Mouse (Mus musculus) hindbrain, postnatal 0 days (tissue): Measurements from ENCODE around the gene Git1. TPM values are rescaled to one million over a fixed set of nuclear protein-coding genes. Genes with fewer than 3 reads are reported as not detected.
A peak's percentile ranks its signal among the peaks of the same experiment; 100 is the strongest.

Experiments used
- ATAC-seq: fragments of 200-750 bp; cut with Nextera tagmentation; 2 replicates; pipeline ENCODE4 v1.8.0; 2017; ENCODE audit warnings: mild to moderate bottlenecking, moderate TSS enrichment, moderate library complexity
- DNase-seq: peaks from one replicate; pipeline ENCODE4 v3.0.0-alpha.2; 2015; ENCODE audit warnings: low spot score
- H3K27ac ChIP-seq: fragments of 300-500 bp; sonication (generic); 2 replicates; pipeline ENCODE4 v1.5.1; 2014; ENCODE audit warnings: mild to moderate bottlenecking
- H3K27me3 ChIP-seq: fragments of 300-500 bp; sonication (generic); 2 replicates; pipeline ENCODE4 v1.6.1; 2014; ENCODE audit warnings: low read length, mixed read lengths; ENCODE audit not compliant: insufficient read depth
- H3K36me3 ChIP-seq: fragments of 300-500 bp; sonication (generic); 2 replicates; pipeline ENCODE4 v1.6.1; 2014; ENCODE audit warnings: low read length, mixed read lengths; ENCODE audit not compliant: insufficient read depth
- H3K4me1 ChIP-seq: fragments of 300-500 bp; sonication (generic); 2 replicates; pipeline ENCODE4 v1.6.1; 2014; ENCODE audit warnings: antibody characterized with exemption, low read length, mixed read lengths; ENCODE audit not compliant: insufficient read depth
- H3K4me2 ChIP-seq: fragments of 300-500 bp; sonication (generic); 2 replicates; pipeline ENCODE4 v1.6.1; 2014; ENCODE audit warnings: low read depth, mild to moderate bottlenecking, low read length, moderate library complexity, mixed read lengths
- H3K4me3 ChIP-seq: fragments of 300-500 bp; sonication (generic); 2 replicates; pipeline ENCODE4 v1.5.1; 2014; ENCODE audit warnings: low read length
- H3K9ac ChIP-seq: fragments of 300-500 bp; sonication (generic); replicated peaks from 2 replicates; pipeline ENCODE4 v1.6.1; 2014; ENCODE audit warnings: mild to moderate bottlenecking, low read length, moderate library complexity, mixed read lengths
- H3K9me3 ChIP-seq: fragments of 300-500 bp; sonication (generic); 2 replicates; pipeline ENCODE4 v1.6.1; 2016; ENCODE audit warnings: low read length, mixed read lengths
- CTCF ChIP-seq: IDR thresholded peaks from 2 replicates; pipeline ENCODE4 v1.5.1; 2016; ENCODE audit warnings: antibody characterized with exemption, control low read depth, low read depth
- WGBS: fragments of 180-500 bp; shearing (Covaris S2); extraction: QIAGEN DNeasy Blood & Tissue Kit; methylation state at CpG from one replicate; pipeline ENCODE4 v1.1.7; 2014; 5-methylcytosine and 5-hydroxymethylcytosine counted together
- polyA plus RNA-seq: library from polyadenylated mRNA; unstranded; fragments of >200 nt; fragmentation: Nextera tagmentation; extraction: Ambion mirVana; gene quantifications from 2 replicates; pipeline ENCODE4 v1.2.1, GENCODE M21; 2015
- total RNA-seq: library from RNA; depleted of rRNA; stranded (reverse); fragments of >200 nt; gene quantifications from 2 replicates; pipeline ENCODE4 v1.2.3, GENCODE M21; 2014

Git1 gene
- total and polyA plus RNA-seq, 2 experiments from 2014 or later: 15.0 to 127 TPM

- Histone ChIP-seq H3K27ac (peak within 1 kb of the TSS; percentile 48; the same call in 1 of the 2 replicates), H3K9me3 (no peaks in the 10 kb centered on the region), H3K4me1 (peaks cover 8% of the 10 kb centered on the region; the same call in 1 of the 2 replicates), H3K9ac (peak within 1 kb of the TSS; percentile 37; the same call in 1 of the 2 replicates), H3K27me3 (peaks cover 12% of the 10 kb centered on the region; the same call in 1 of the 2 replicates), H3K4me3 (peak within 1 kb of the TSS; percentile 47), H3K36me3 (no peaks in the 10 kb centered on the region), H3K4me2 (peak within 1 kb of the TSS; percentile 78)
- WGBS: 11% methylated on average over 39 of the region's 39 CpGs
- TF ChIP-seq CTCF: no peak
- no peak for DNase-seq
- no peak for ATAC-seq
Observed at GRCm38 (mm10) chr11:77515637-77516552, 22.5 kb downstream of the Git1 start, which contains the start of gene Trp53i13. Trp53i13 (minus strand) TSS chr11:77515980.

- WGBS: 60% methylated on average over 5 of the region's 5 CpGs
- no peak overlapping the region for H3K4me2 ChIP-seq
- ATAC-seq (no peak), DNase-seq (no peak)
- H3K9me3 ChIP-seq: no peaks in the 10 kb centered on the region
- H3K27ac ChIP-seq: no peak overlapping the region
- no peak for TF ChIP-seq CTCF
- H3K4me3 ChIP-seq: no peak overlapping the region
- H3K27me3 ChIP-seq: peaks cover 12% of the 10 kb centered on the region; the same call in 1 of the 2 replicates
- H3K36me3 ChIP-seq: no peaks in the 10 kb centered on the region
- no peak overlapping the region for H3K9ac ChIP-seq
- peaks cover 8% of the 10 kb centered on the region; the same call in 1 of the 2 replicates for H3K4me1 ChIP-seq
Observed at GRCm38 (mm10) chr11:77516553-77517425, 23.4 kb downstream of the Git1 start.

- H3K4me1 ChIP-seq: peaks cover 8% of the 10 kb centered on the region; the same call in 1 of the 2 replicates
- 66% methylated on average over 27 of the region's 27 CpGs for WGBS
Observed at GRCm38 (mm10) chr11:77518051-77518798, 24.9 kb downstream of the Git1 start.

DNA sequence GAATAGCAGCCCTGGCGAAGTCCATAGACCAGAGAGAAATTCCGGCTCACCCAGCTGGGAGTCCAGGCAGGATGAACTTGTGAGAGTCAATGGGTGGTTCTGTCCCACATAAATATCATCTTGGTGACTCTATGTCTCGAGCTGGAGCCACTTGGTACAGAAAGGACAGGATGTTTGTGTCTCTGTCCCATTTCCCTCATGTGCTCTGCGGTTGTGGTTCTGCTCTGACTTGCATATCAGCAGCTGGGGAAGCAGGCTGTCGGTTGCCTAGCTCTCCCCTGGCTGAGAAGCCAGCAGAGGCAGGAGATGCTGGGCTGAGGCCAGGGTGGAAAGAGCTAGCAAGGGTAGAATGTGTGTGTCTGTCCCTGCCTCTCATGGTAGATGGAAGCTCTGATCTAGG lies 25.7 kb downstream of the Git1 start, which contains the start of gene Gm10392:
TSS of gene Gm10392 (minus strand) at position 156 of the 400 bp plus-strand sequence.
- Histone ChIP-seq H3K4me1 (peaks cover 3% of the 10 kb centered on the region; the same call in 1 of the 2 replicates), H3K36me3 (no peaks in the 10 kb centered on the region), H3K27ac (no peak within 1 kb of the TSS), H3K4me2 (no peak within 1 kb of the TSS), H3K27me3 (peaks cover 12% of the 10 kb centered on the region; the same call in 1 of the 2 replicates), H3K9me3 (no peaks in the 10 kb centered on the region), H3K4me3 (no peak within 1 kb of the TSS), H3K9ac (no peak within 1 kb of the TSS)
- DNase-seq (no peak), ATAC-seq (no peak)
- no peak for TF ChIP-seq CTCF
- 67% methylated on average over 5 of the region's 5 CpGs for WGBS

More at GRCm38 (mm10) chr11:77518051-77518798, 24.9 kb downstream of the Git1 start:
- H3K36me3 ChIP-seq: no peaks in the 10 kb centered on the region
- no peak overlapping the region for H3K4me2 ChIP-seq
- H3K27me3 ChIP-seq: peaks cover 12% of the 10 kb centered on the region; the same call in 1 of the 2 replicates
- H3K27ac ChIP-seq: no peak overlapping the region
- DNase-seq: no peak
- no peaks in the 10 kb centered on the region for H3K9me3 ChIP-seq
- TF ChIP-seq CTCF: no peak
- no peak overlapping the region for H3K4me3 ChIP-seq
- no peak for ATAC-seq
- no peak overlapping the region for H3K9ac ChIP-seq

DNA sequence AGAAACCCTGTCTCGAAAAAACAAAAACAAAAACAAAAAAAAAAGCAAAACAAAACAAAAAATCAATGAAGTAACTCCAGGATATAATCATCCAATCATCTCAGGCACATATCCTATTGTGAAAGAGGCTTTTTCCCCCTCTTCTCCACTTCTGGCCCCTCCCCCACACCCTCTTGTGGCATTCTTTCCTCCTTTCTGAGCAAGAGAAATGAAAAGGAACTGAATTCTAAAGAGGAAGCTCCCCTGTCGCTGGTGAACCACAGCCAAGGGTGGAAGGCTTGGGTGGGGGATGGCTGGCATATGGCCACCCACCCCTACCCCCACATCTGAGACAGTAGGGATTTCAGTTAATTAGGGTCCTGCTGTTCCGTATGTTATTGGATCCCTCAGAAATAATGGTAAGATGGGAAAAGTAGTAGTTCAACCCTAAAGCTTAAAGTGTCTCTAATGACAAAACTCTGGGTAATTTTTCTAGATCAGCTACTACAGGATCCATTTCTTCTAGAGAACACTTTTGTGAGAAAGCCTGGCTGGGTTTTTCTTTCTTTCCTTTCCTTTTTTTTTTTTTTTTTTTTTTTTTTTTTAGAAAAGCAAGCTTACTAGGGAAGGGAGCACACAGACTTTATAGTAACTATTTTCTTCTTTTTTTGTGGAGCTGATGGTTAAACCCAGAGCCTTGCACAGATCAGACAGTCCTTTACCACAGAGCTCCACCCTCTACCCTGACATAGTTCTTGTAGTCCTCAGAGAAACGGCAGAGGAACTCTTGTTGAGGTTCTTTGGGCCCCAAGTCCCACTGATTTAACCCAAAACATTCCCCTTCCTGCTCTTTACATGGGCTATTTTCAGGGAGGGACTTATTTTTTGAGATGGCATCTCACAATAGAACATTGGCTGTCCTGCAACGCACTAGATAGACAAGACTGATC lies 27.5 kb downstream of the Git1 start:
- H3K4me1 ChIP-seq: no peaks in the 10 kb centered on the region
- H3K27ac ChIP-seq: no peak overlapping the region
- H3K4me2 ChIP-seq: no peak overlapping the region
- 49% methylated on average over 5 of the region's 5 CpGs for WGBS
- no peaks in the 10 kb centered on the region for H3K36me3 ChIP-seq
- H3K4me3 ChIP-seq: no peak overlapping the region
- TF ChIP-seq CTCF: no peak
- H3K9ac ChIP-seq: no peak overlapping the region
- ATAC-seq (no peak), DNase-seq (no peak)
- peaks cover 8% of the 10 kb centered on the region; the same call in 1 of the 2 replicates for H3K27me3 ChIP-seq
- H3K9me3 ChIP-seq: no peaks in the 10 kb centered on the region
